Mouse (Mus musculus) lung, embryonic 16.5 days (tissue): Measurements from ENCODE around the gene Dock4. TPM values are rescaled to one million over a fixed set of nuclear protein-coding genes. Genes with fewer than 3 reads are reported as not detected.

Experiments
- ATAC-seq: fragments of 200-750 bp; cut with Nextera tagmentation; 2 replicates; pipeline ENCODE4 v1.8.0; 2017; ENCODE audit warnings: low read depth, mild to moderate bottlenecking, moderate library complexity
- H3K27ac ChIP-seq: fragments of 300-500 bp; sonication (generic); 2 replicates; pipeline ENCODE4 v1.5.1; 2014; ENCODE audit warnings: mild to moderate bottlenecking, control low read depth, low read length
- H3K27me3 ChIP-seq: fragments of 300-500 bp; sonication (generic); 2 replicates; pipeline ENCODE4 v1.6.1; 2014; ENCODE audit warnings: low read depth, low read length, mixed read lengths; ENCODE audit not compliant: control insufficient read depth, insufficient read depth
- H3K36me3 ChIP-seq: fragments of 300-500 bp; sonication (generic); 2 replicates; pipeline ENCODE4 v1.6.1; 2014; ENCODE audit warnings: low read length; ENCODE audit not compliant: control insufficient read depth, insufficient read depth
- H3K4me1 ChIP-seq: fragments of 300-500 bp; sonication (generic); replicated peaks from 2 replicates; pipeline ENCODE4 v1.6.1; 2014; ENCODE audit warnings: low read length, mixed read lengths; ENCODE audit not compliant: control insufficient read depth, insufficient read depth
- H3K4me2 ChIP-seq: fragments of 300-500 bp; sonication (generic); 2 replicates; pipeline ENCODE4 v1.6.1; 2014; ENCODE audit warnings: low read depth, low read length, control low read depth
- H3K4me3 ChIP-seq: fragments of 300-500 bp; sonication (generic); 2 replicates; pipeline ENCODE4 v1.5.1; 2014; ENCODE audit warnings: mild to moderate bottlenecking, low read length, control low read depth
- H3K9ac ChIP-seq: fragments of 300-500 bp; sonication (generic); 2 replicates; pipeline ENCODE4 v1.6.1; 2014; ENCODE audit warnings: low read length, control low read depth
- H3K9me3 ChIP-seq: fragments of 300-500 bp; sonication (generic); 2 replicates; pipeline ENCODE4 v1.6.1; 2016; ENCODE audit warnings: low read length; ENCODE audit not compliant: control insufficient read depth
- WGBS: fragments of 180-500 bp; shearing (Covaris S2); extraction: QIAGEN DNeasy Blood & Tissue Kit; methylation state at CpG from one replicate; pipeline ENCODE4 v1.1.7; 2014; 5-methylcytosine and 5-hydroxymethylcytosine counted together
- polyA plus RNA-seq: library from polyadenylated mRNA; unstranded; fragments of >200 nt; fragmentation: Nextera tagmentation; extraction: Ambion mirVana; gene quantifications from 2 replicates; pipeline ENCODE4 v1.2.1, GENCODE M21; 2015

Gene Dock4
- polyA plus RNA-seq, 1 experiment from 2014 or later = 28.4 TPM

- Histone ChIP-seq H3K9me3 (no peaks in the 10 kb centered on the region), H3K4me2 (no peak overlapping the region), H3K9ac (no peak overlapping the region), H3K27ac (no peak overlapping the region), H3K4me3 (no peak overlapping the region), H3K27me3 (no peaks in the 10 kb centered on the region), H3K4me1 (no peaks in the 10 kb centered on the region), H3K36me3 (no peaks in the 10 kb centered on the region)
- 68% methylated on average over 1 of the region's 1 CpGs for WGBS
- ATAC-seq = peak; percentile 90
Measured at GRCm38 (mm10) chr12:40707108-40707507, 261.4 kb downstream of the Dock4 start.

GRCm38 (mm10) chr12:40709094-40709493, 263.3 kb downstream of the Dock4 start:
- no peaks in the 10 kb centered on the region for H3K9me3 ChIP-seq
- no peaks in the 10 kb centered on the region for H3K27me3 ChIP-seq
- 79% methylated on average over 2 of the region's 2 CpGs for WGBS
- no peaks in the 10 kb centered on the region for H3K36me3 ChIP-seq
- H3K27ac ChIP-seq = no peak overlapping the region
- H3K9ac ChIP-seq = no peak overlapping the region
- no peak overlapping the region for H3K4me2 ChIP-seq
- H3K4me1 ChIP-seq = no peaks in the 10 kb centered on the region
- ATAC-seq = no peak
- H3K4me3 ChIP-seq = no peak overlapping the region

- Histone ChIP-seq H3K27me3 (no peaks in the 10 kb centered on the region), H3K27ac (no peak overlapping the region), H3K4me3 (no peak overlapping the region), H3K4me2 (no peak overlapping the region), H3K36me3 (no peaks in the 10 kb centered on the region), H3K9me3 (no peaks in the 10 kb centered on the region), H3K4me1 (no peaks in the 10 kb centered on the region), H3K9ac (no peak overlapping the region)
- WGBS = 73% methylated on average over 3 of the region's 3 CpGs
- ATAC-seq = no peak
Measured at GRCm38 (mm10) chr12:40712235-40712634, 266.5 kb downstream of the Dock4 start.

- Histone ChIP-seq H3K9ac (no peak overlapping the region), H3K4me2 (no peak overlapping the region), H3K27me3 (no peaks in the 10 kb centered on the region), H3K4me3 (no peak overlapping the region), H3K36me3 (no peaks in the 10 kb centered on the region), H3K27ac (0 out of 2 replicates have a peak overlapping the region, but pooled peaks have one; percentile 40), H3K4me1 (no peaks in the 10 kb centered on the region), H3K9me3 (no peaks in the 10 kb centered on the region)
- WGBS = 63% methylated on average over 5 of the region's 5 CpGs
- ATAC-seq = no peak
Measured at GRCm38 (mm10) chr12:40714288-40714687, 268.5 kb downstream of the Dock4 start.

GRCm38 (mm10) chr12:40715174-40715573, 269.4 kb downstream of the Dock4 start:
- no peak for ATAC-seq

GRCm38 (mm10) chr12:40728373-40728772, 282.6 kb downstream of the Dock4 start:
- Histone ChIP-seq H3K9me3 (no peaks in the 10 kb centered on the region), H3K9ac (no peak overlapping the region), H3K4me2 (no peak overlapping the region), H3K4me3 (no peak overlapping the region), H3K27me3 (no peaks in the 10 kb centered on the region), H3K36me3 (no peaks in the 10 kb centered on the region), H3K27ac (no peak overlapping the region), H3K4me1 (no peaks in the 10 kb centered on the region)
- no peak for ATAC-seq
- 80% methylated on average over 2 of the region's 2 CpGs for WGBS

More at GRCm38 (mm10) chr12:40715174-40715573, 269.4 kb downstream of the Dock4 start:
- Histone ChIP-seq H3K4me1 (no peaks in the 10 kb centered on the region), H3K27me3 (no peaks in the 10 kb centered on the region), H3K4me2 (no peak overlapping the region), H3K9ac (no peak overlapping the region), H3K27ac (0 out of 2 replicates have a peak overlapping the region, but pooled peaks have one; percentile 4), H3K4me3 (no peak overlapping the region), H3K36me3 (no peaks in the 10 kb centered on the region), H3K9me3 (no peaks in the 10 kb centered on the region)
- 82% methylated on average over 2 of the region's 2 CpGs for WGBS

- Histone ChIP-seq H3K9me3 (no peaks in the 10 kb centered on the region), H3K4me3 (no peak overlapping the region), H3K36me3 (no peaks in the 10 kb centered on the region), H3K27ac (no peak overlapping the region), H3K4me1 (no peaks in the 10 kb centered on the region), H3K9ac (no peak overlapping the region), H3K4me2 (no peak overlapping the region), H3K27me3 (no peaks in the 10 kb centered on the region)
- no peak for ATAC-seq
- 78% methylated on average over 3 of the region's 3 CpGs for WGBS
Measured at GRCm38 (mm10) chr12:40730756-40731155, 285.0 kb downstream of the Dock4 start.

GRCm38 (mm10) chr12:40745501-40745900, 299.7 kb downstream of the Dock4 start:
- no peaks in the 10 kb centered on the region for H3K9me3 ChIP-seq
- no peak overlapping the region for H3K4me2 ChIP-seq
- WGBS = 84% methylated on average over 7 of the region's 7 CpGs
- peaks cover 3% of the 10 kb centered on the region; the same call in 1 of the 2 replicates for H3K36me3 ChIP-seq
- H3K4me1 ChIP-seq = no peaks in the 10 kb centered on the region
- H3K27ac ChIP-seq = no peak overlapping the region
- no peak for ATAC-seq
- no peak overlapping the region for H3K4me3 ChIP-seq
- H3K27me3 ChIP-seq = no peaks in the 10 kb centered on the region
- H3K9ac ChIP-seq = no peak overlapping the region

- WGBS = 77% methylated on average over 3 of the region's 3 CpGs
- no peak overlapping the region for H3K4me3 ChIP-seq
- H3K9me3 ChIP-seq = no peaks in the 10 kb centered on the region
- peaks cover 3% of the 10 kb centered on the region; the same call in 1 of the 2 replicates for H3K36me3 ChIP-seq
- no peak overlapping the region for H3K27ac ChIP-seq
- peak; percentile 67; the same call in 1 of the 2 replicates for ATAC-seq
- H3K27me3 ChIP-seq = no peaks in the 10 kb centered on the region
- no peaks in the 10 kb centered on the region for H3K4me1 ChIP-seq
- no peak overlapping the region for H3K4me2 ChIP-seq
- H3K9ac ChIP-seq = no peak overlapping the region
Measured at GRCm38 (mm10) chr12:40746081-40746480, 300.3 kb downstream of the Dock4 start.

- Histone ChIP-seq H3K4me3 (no peak overlapping the region), H3K4me1 (no peaks in the 10 kb centered on the region), H3K9me3 (no peaks in the 10 kb centered on the region), H3K4me2 (no peak overlapping the region), H3K36me3 (no peaks in the 10 kb centered on the region), H3K27me3 (no peaks in the 10 kb centered on the region), H3K9ac (no peak overlapping the region), H3K27ac (no peak overlapping the region)
- WGBS = 62% methylated on average over 2 of the region's 2 CpGs
- ATAC-seq = no peak
Measured at GRCm38 (mm10) chr12:40759281-40759680, 313.5 kb downstream of the Dock4 start.
